Mouse (Mus musculus) ES-CJ7 (cell line): ENCODE measurements around the gene Zfp579.
A peak's percentile ranks its signal among the peaks of the same experiment; 100 is the strongest.

ENCODE experiments used
- DNase-seq: peaks from one replicate; pipeline ENCODE4 v3.0.0; 2011; ENCODE audit warnings: low read depth, low spot score

The Zfp579 gene

DNA sequence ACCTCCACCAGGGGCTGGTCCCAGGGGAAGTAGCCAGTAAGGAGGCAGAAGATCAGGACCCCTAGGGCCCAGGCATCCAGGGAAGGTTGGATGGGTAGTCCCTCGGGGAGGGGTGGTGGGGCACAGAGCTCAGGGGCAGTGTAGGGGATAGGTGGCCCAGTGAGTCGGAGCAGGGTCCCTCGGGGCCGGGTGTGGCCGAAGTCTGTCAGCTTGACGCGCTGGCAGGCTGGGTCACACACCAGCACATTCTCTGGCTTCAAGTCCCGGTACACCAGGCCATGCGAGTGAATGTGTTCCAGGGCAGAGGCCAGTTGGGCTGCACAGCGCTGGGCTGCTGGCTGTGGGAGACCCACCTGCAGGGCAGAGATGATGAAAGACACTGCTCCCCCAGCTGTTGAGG, 38.6 kb downstream of the Zfp579 start:
- no peak for DNase-seq

DNA sequence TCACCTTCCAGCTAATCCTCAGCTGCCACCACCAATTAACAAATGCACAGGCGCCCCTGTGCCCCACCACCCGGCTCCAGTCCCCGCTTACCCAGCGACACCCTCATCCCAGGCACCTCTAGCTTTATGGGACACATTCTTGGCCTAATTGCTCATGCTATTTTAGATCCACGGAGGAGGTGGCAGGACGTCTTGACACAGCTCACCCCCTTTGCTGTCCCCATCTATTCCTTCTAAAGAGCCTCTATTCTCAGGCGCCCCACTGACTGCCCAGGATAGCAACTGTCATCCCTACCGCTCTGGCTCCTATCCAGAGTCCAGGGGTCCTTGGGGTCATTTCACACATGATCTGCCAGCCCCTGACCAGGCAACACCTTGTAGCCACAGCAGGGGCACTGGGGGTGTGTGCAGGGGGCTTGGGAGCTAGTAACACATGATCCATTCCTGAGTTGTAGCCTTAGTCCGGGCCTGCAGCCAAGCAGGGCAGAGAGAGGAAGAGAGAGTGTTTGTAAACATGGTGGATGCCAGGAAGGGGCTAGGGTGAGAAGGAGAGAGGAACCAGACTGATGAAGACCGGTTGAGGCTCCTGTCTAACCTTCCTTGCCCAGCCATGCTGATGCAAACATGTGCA, 42.0 kb downstream of the Zfp579 start:
- DNase-seq, result no peak

DNA sequence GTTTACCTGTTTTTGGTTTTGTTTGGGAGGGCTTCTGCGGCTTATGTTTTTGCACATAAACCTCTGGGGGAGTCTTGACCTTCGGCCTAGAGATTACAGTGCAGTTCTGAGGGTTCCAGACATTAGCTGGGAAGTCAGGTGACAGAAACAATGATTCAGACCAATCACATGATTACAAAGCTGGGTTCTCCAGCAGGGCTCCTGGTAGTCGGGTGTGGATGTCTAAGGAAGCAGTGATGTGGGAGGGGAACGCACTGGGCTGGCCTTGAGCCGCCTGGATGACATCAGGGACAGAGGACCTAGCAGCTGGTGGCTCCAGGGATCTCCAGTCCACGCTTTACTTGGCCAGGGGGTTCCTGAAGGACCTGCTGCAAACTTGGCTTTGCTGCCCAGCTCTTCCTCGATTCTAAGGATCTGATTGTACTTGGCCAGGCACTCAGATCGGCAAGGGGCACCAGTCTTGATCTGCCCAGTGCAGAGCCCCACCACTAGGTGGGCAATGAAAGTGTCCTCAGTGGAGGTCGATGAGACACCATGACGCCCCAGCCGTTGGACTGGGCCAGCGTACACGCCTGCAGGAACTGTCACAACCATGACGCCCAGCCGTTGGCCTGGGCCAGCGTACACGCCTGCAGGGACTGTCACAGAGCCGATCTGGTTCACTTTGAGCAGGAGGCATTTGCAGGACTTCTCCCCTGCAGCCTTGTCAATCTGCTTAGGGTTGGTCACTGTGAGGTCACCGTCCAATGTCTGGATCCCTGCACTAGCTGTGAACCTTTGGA, 45.2 kb downstream of the Zfp579 start:
- no peak for DNase-seq

DNA sequence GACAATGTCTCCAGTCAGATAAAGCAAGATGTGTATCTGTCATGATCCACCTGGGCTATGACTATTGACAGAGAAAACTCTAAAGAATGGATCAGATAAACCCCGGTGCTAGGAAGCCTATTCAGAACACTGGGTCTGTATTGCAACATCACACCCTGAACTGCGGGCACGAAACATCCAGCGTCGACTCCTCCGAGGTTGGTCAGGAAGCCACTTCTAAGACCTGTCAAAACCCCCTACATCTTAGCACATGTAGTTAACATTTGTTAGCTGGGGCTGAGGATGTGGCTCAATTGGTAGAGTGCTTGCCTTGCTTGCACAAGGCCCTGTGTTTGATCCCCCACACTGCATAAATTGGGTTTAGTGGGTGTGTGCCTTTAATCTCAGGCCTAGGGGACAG, 47.6 kb downstream of the Zfp579 start:
- DNase-seq, result no peak

DNA sequence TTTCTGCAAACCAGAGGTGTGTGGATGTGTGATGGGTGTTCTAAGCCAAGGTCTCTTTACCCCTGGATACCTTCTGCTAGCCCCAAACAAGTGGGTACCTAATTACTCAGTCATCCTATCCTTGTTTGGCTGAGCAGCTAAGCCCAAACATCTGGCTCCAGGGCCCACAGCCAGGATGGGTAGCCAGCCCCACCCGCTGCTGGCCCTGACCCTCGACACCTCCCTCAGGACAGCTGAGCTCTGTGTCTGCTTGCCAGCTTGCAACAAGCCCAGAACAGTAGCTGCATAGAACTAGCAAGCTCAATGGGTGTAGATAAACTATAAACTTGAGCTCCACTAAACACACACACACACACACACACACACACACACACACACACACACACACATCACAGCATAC, 48.1 kb downstream of the Zfp579 start:
- no peak for DNase-seq

DNA sequence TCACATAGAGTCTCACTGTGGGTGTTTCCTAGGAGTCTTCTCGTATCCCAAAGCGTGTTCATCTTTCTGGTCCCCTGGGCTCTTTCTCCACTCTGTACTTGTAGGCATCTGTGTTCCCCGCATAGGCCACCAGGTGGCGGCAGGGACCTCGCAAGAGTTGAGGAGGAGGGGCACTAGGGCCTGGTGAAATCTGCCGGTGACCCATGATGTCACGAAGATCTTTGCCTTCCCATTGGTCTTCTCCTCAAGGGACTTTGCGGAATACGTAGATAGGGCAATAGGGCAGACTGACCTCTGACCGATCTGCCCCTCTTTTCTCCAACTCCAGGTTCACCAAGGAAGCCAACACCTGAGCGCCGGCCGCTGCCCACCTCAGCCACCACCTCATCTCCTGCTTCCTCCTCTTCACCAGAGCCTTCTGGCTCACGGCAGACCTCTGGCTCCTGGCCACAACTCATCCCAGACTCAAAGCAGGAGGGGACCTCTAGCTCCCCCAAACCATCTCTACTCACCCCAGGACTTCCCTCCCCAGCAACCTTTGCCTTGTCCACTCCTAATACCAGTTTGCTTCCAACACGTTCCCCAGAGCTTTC, 52.6 kb downstream of the Zfp579 start:
- peak; percentile 95 for DNase-seq

DNA sequence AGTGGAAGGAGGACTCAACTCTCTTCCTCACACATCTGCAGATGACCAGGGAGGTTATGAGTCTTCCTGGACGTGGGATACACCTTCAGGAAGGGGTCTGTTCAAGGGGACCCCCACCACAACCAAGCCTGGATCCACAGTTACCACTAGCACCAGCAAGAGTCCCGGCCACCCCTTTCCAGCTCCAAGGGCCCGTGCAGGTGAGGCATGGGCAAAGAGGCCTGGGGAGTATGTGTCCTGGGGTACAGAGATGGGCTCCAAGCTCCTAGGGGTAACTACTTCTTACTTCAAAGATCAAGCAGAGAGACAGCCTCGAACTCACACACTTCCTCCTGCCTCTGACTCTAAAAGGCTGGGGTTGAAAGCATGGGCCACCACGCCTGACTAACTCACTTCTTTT, 53.3 kb downstream of the Zfp579 start:
- DNase-seq, result no peak

DNA sequence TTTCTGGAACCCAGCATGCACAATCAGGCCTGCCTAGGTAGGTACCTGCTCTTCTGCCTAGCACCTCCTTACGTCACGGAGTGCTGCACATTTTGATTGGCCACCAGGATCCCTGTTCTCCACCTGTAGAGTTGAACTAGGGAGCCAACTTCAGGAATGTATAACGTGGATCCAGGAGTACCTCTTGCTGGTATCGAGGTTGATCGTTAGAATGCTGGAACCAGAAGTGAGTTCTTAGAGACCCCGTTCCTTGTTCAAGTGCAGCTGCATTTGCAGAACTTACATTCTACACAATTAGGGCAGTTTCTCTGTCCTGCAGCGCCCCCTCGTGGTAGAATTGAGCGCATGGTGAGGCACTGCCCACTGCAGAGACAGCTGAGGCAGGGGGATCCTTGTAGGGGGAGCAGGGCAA, 55.9 kb downstream of the Zfp579 start:
- DNase-seq, result peak; percentile 89

DNA sequence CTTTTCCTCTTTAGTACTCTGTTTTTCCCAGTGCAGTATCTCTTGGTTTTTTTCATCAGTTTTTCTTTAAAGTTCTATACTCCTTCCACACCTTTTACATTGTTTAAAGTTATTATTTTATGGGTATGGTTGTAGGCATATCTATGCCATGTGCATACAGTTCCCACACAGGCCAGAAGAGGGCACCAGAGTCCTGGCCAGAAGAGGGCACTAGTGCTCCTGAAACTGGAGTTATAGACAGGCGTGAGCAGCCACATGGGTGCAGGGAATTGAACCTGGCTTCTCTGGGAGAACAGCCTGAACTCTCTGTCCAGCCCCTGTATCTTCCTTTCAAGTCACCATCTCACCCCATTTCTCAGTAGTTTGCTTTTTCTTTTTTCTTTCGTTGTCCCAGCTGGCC, 57.5 kb downstream of the Zfp579 start:
- peak; percentile 70 for DNase-seq

DNA sequence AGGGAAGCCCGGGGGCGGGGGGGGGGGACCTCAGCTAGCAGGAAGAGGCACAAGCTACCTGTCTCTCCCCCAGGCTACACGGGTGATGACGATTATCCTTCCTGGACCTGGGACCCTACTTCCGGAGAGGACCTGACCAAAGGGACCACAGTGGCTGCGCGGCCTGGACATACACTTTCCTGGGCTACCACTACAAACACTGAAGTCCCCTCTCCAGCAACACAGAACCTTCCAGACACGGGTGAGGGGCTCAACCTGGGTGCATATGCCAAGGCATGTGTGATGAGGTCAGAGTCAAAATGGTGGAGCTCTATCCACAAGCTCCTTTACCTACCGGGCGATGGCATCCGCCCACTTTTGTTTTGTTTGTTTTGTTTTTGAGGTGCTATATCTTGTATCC, 58.6 kb downstream of the Zfp579 start:
- DNase-seq, result no peak

DNA sequence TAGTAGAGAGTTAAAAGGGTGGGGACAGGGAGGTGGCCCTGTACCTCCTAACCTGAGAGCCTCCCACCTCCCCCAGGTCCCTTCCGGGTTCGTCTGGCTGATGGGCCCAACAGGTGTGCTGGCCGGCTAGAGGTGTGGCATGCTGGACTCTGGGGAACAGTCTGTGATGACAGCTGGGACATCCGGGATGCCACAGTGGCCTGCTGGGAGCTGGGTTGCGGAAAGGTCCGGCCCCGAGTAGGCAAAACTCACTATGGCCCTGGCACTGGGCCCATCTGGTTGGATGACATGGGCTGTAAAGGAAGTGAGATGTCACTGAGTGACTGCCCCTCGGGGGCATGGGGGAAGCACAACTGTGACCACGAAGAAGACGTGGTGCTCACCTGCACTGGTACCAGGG, 59.1 kb downstream of the Zfp579 start:
- no peak for DNase-seq

DNA sequence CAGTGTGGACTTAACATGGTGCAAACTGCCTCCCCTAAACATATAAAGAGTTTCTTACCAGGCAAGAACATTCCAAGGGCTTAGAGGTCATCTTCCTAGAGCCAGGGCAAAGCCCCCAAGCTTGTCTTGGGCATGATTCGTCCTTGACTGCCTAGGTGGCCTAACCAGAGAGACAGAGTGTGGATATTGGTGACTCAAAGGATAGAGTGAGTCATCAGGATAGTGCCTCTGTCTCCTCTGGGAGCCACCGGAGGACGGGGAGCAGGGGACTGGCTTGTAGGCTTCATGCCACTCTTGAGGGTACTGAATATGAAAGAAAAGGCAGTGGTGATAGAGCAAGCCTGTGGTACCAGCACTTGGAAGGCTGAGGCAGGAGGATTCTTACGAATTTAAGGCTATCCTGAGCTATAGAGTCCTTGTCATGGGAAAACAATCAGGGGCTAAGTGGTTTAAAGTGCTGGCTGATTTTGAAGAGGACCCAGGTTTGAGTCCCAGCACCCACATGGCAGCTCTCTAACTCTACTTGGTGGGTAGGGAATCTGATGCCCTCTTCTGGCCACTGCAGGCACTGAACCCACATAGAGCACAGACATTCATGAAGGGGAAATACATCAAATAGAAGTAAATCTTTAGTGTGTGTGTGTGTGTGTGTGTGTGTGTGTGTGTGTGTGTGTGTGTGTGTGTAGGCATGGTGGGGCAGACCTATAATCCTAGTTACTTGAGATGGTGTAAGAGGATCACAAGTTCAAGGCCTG, 61.6 kb downstream of the Zfp579 start:
- DNase-seq, result peak; percentile 57
